ENCODE assay signal across 39 mouse cellular contexts in genomic region chr6:23655036-23655435, GRCm38 (mm10). TPM values are rescaled to one million over a fixed set of nuclear protein-coding genes. Genes with fewer than 3 reads are reported as not detected.
"Had no signal": no experiment of that assay in that cellular context is flagged by ENCODE, and none has a peak within 500 bp of the region (broad histone marks: within the 10 kb centered on the region; RNA-seq: fewer than 3 reads in every experiment).

Gene Rnf148, minus strand, starts transcription at chr6:23655136.

- H3K9me3 ChIP-seq: limb, embryonic 10.5 days; limb, embryonic 12.5 days; limb, embryonic 13.5 days; limb, embryonic 15.5 days; liver, embryonic 12.5 days; liver, embryonic 13.5 days; liver, embryonic 15.5 days; lung, embryonic 15.5 days; midbrain, embryonic 10.5 days; midbrain, embryonic 12.5 days; midbrain, embryonic 13.5 days; midbrain, embryonic 15.5 days had no signal

- ATAC-seq: liver, embryonic 12.5 days; liver, postnatal 0 days; lung, postnatal 0 days; midbrain, embryonic 13.5 days; midbrain, embryonic 15.5 days; midbrain, embryonic 16.5 days had no signal

- H3K36me3 ChIP-seq: limb, embryonic 10.5 days; limb, embryonic 12.5 days; limb, embryonic 13.5 days; limb, embryonic 15.5 days; liver, embryonic 12.5 days; liver, embryonic 13.5 days; liver, embryonic 15.5 days; lung, embryonic 15.5 days; midbrain, embryonic 10.5 days; midbrain, embryonic 12.5 days; midbrain, embryonic 13.5 days; midbrain, embryonic 15.5 days had no signal

- H3K4me3 ChIP-seq: left cerebral cortex, adult 2 months; limb, embryonic 10.5 days; limb, embryonic 12.5 days; limb, embryonic 13.5 days; limb, embryonic 15.5 days; liver, embryonic 12.5 days; liver, embryonic 13.5 days; liver, embryonic 15.5 days; lung, embryonic 15.5 days; midbrain, embryonic 10.5 days; midbrain, embryonic 12.5 days; midbrain, embryonic 13.5 days; midbrain, embryonic 15.5 days; myocyte had no signal

- H3K4me1 ChIP-seq: limb, embryonic 10.5 days; limb, embryonic 12.5 days; limb, embryonic 13.5 days; limb, embryonic 15.5 days; liver, embryonic 12.5 days; liver, embryonic 13.5 days; liver, embryonic 15.5 days; lung, embryonic 15.5 days; midbrain, embryonic 10.5 days; midbrain, embryonic 12.5 days; midbrain, embryonic 13.5 days; midbrain, embryonic 15.5 days had no signal

- H3K27me3 ChIP-seq: limb, embryonic 12.5 days; limb, embryonic 13.5 days; limb, embryonic 15.5 days; liver, embryonic 12.5 days; liver, embryonic 13.5 days; liver, embryonic 15.5 days; lung, embryonic 15.5 days; midbrain, embryonic 12.5 days; midbrain, embryonic 13.5 days; midbrain, embryonic 15.5 days had no signal

- H3K27ac ChIP-seq: left cerebral cortex, adult 2 months; limb, embryonic 10.5 days; limb, embryonic 12.5 days; limb, embryonic 13.5 days; limb, embryonic 15.5 days; liver, embryonic 12.5 days; liver, embryonic 13.5 days; liver, embryonic 14.5 days; liver, embryonic 15.5 days; lung, embryonic 15.5 days; macrophage; midbrain, embryonic 10.5 days; midbrain, embryonic 12.5 days; midbrain, embryonic 13.5 days; midbrain, embryonic 15.5 days had no signal

- DNase-seq: left cerebral cortex, postnatal 4 days; liver; liver, embryonic 13.5 days; liver, postnatal 0 days; lung, adult 18-20 months; lung, adult 2 months; lung, embryonic 14.5 days; lung, postnatal 10 days; lung, postnatal 14 days; lung, postnatal 36 days; lung, postnatal 4 days; midbrain, embryonic 14.5 days had no signal

RNA-seq across cellular contexts. Expression of gene Rnf148, which starts in this region (rescaled TPM):
- total RNA-seq: megakaryocyte progenitor cell, adult 5-6 weeks; megakaryocyte-erythroid progenitor cell, adult 5-6 weeks; monocyte, adult 5-6 weeks had no signal
- polyA plus RNA-seq: limb, embryonic 10.5 days; limb, embryonic 11.5 days; limb, embryonic 12.5 days; limb, embryonic 13.5 days; limb, embryonic 14.5 days; limb, embryonic 15.5 days; liver, embryonic 11.5 days; liver, embryonic 12.5 days; liver, embryonic 13.5 days; liver, embryonic 14.5 days; liver, embryonic 15.5 days; liver, embryonic 16.5 days; liver, postnatal 0 days; lung, adult 2 months; lung, embryonic 14.5 days; lung, embryonic 16.5 days; macrophage; midbrain, embryonic 10.5 days; midbrain, embryonic 11.5 days; midbrain, embryonic 12.5 days; midbrain, embryonic 13.5 days; midbrain, embryonic 14.5 days; midbrain, embryonic 15.5 days; midbrain, embryonic 16.5 days; midbrain, postnatal 0 days; myocyte had no signal
